Mouse (Mus musculus) left cerebral cortex, adult 18-20 months (tissue): ENCODE measurements around the gene Dis3l. TPM values are rescaled to one million over a fixed set of nuclear protein-coding genes. Genes with fewer than 3 reads are reported as not detected.

Experiments used
- DNase-seq, 2 experiments: peaks; one replicate each; pipeline ENCODE4 v3.0.0; 2021 to 2022; ENCODE audit warnings: low spot score in 2 of 2, mixed read lengths in 1 of 2
- total RNA-seq, 2 experiments: library from RNA; stranded (reverse); gene quantifications; 2 replicates each; pipeline ENCODE4 v1.2.3; 2021

The Dis3l gene
- total RNA-seq, 2 experiments from 2014 or later: 27.5 to 28.2 TPM

GRCm38 (mm10) chr9:64264813-64265212 is 76.3 kb downstream of the Dis3l start:
- peak in 1 of 2 experiments; percentile 40 for DNase-seq

GRCm38 (mm10) chr9:64261023-64261422 is 80.1 kb downstream of the Dis3l start:
- no peak for DNase-seq

GRCm38 (mm10) chr9:64259906-64260305 is 81.2 kb downstream of the Dis3l start:
- no peak for DNase-seq

Other genes with a start within 250 kb of the Dis3l start
- gene Lctl, start 224.1 kb downstream of the Dis3l start, total RNA-seq: not detected
- gene Zwilch, start 168.2 kb downstream of the Dis3l start, total RNA-seq: 1 to 10 TPM; 3.2 to 3.5 TPM
- 100 to 1,000 TPM; 589 to 593 TPM for gene Rpl4, start 167.9 kb downstream of the Dis3l start, total RNA-seq
- 10 to 100 TPM; 18.6 to 22.4 TPM for gene Snapc5, start 162.0 kb downstream of the Dis3l start, total RNA-seq
- gene Uchl4, start 106.1 kb downstream of the Dis3l start, total RNA-seq: 1 to 10 TPM; 1.9 to 3.7 TPM
- 100 to 1,000 TPM; 292 to 323 TPM for gene Map2k1, start 87.7 kb downstream of the Dis3l start, total RNA-seq
- 10 to 100 TPM; 12.9 to 13.8 TPM for gene Tipin, start 59.7 kb downstream of the Dis3l start, total RNA-seq
- gene Megf11, start 44.3 kb upstream of the Dis3l start, total RNA-seq: 10 to 100 TPM; 10.2 to 11.3 TPM